Mouse (Mus musculus): ENCODE results near the gene Mbd3.
A peak's percentile ranks its signal among the peaks of the same experiment; 100 is the strongest.

Mbd3 gene

GRCm38 (mm10) chr10:80342749-80343424 lies 56.5 kb downstream of the Mbd3 start:
- peak; percentile 88 for DNase-seq (ENCODE audit: extremely low read depth, low read depth)
